Mouse (Mus musculus) ES-Bruce4 (cell line): Measurements from ENCODE around the gene Cplx3.

ENCODE experiments used
- CTCF ChIP-seq: IDR thresholded peaks from one replicate; pipeline ENCODE4 v1.8.1; 2011; ENCODE audit warnings: low read depth, low read length
- EP300 ChIP-seq: IDR thresholded peaks from 2 replicates; pipeline ENCODE4 v1.6.1; 2011; ENCODE audit warnings: low read depth, low read length; ENCODE audit not compliant: insufficient read depth
- POLR2A ChIP-seq: IDR thresholded peaks from one replicate; pipeline ENCODE4 v1.8.1; 2011; ENCODE audit warnings: low read length; ENCODE audit not compliant: insufficient read depth

DNA sequence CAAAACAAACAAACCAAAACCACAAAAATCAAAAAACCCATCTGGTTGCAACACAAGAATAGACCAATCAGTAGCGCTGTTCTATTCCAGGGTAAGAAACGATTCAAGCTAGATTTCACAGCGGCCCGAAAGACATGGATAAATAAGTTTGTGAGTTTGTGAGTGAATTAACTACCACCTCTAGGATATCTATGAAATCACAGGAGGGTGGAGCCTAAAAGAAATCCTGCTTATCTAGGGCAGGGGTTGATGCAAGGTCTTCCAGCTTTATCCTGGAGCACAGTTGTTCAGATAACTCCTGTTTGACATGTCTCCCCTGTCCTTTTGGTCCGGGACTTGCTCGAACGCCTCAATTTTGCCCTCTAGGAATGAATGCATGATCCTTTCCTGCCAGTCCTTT, 45.8 kb downstream of the Cplx3 start:
- TF ChIP-seq POLR2A (no peak), CTCF (no peak), EP300 (no peak)
